Mouse (Mus musculus) heart, adult 2 months (tissue): ENCODE data around the gene Ccrl2.

ENCODE experiments used
- CTCF ChIP-seq: fragments of 200-600 bp; IDR thresholded peaks from 2 replicates; pipeline ENCODE4 v1.8.1; 2022; ENCODE audit warnings: antibody characterized with exemption, mild to moderate bottlenecking, moderate library complexity
- EP300 ChIP-seq: fragments of 200-500 bp; IDR thresholded peaks from 2 replicates; pipeline ENCODE4 v1.6.1; 2011; ENCODE audit warnings: low read depth, low read length, control low read depth; ENCODE audit not compliant: insufficient read depth
- POLR2A ChIP-seq: fragments of 200-500 bp; IDR thresholded peaks from 2 replicates; pipeline ENCODE4 v1.6.1; 2011; ENCODE audit warnings: mild to moderate bottlenecking, low read depth, low read length, control low read depth; ENCODE audit not compliant: insufficient read depth

DNA sequence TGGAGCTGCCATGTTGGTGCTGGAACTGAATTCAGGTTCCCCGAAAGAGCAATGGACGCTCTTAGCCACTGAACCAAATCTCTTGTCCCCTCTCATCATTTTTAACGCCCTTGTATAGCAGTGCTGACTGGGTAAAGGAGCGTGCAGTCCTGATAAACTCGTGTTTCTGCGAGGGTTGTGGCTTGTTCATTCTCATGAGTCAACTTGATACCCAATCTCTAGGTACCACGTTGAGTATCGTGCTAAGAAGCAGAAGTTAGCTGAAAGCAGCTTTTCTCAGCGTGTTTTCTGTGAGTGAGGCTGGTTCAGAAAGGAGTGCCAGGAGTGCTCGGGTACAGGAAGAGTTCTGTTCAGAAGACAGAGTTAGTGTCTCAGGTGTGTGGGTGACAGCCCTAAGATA, 30.5 kb downstream of the Ccrl2 start:
- TF ChIP-seq CTCF (no peak), EP300 (no peak), POLR2A (no peak)
